Mouse (Mus musculus): ENCODE results near the gene Gm21738. TPM values are rescaled to one million over a fixed set of nuclear protein-coding genes. Genes with fewer than 3 reads are reported as not detected.

Gm21738 gene
- polyA plus RNA-seq (2012; rRNA removed), result not detected in 2 replicates

DNA sequence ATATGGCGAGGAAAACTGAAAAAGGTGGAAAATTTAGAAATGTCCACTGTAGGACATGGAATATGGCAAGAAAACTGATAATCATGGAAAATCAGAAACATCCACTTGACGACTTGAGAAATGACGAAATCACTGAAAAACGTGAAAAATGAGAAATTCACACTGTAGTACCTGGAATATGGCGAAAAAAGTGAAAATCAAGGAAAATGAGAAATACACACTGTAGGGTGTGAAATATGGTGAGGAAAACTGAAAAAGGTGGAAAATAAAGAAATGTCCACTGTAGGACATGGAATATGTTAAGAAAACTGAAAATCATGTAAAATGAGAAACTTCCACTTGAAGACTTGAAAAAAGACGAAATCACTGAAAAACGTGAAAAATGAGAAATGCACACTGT lies at the start of gene Gm21738:
Gene Gm21738, minus strand, starts transcription at position 101 of the 400 bp plus-strand sequence.

Other genes with a start within 250 kb of the Gm21738 start
- gene Gm2244, start 131.0 kb upstream of the Gm21738 start, polyA plus RNA-seq (2012; rRNA removed), result not detected in 2 replicates
- gene Gm2237, start 166.2 kb upstream of the Gm21738 start, polyA plus RNA-seq (2012; rRNA removed), result 0.29 and 0.41 TPM in 2 replicates
- not detected in 2 replicates for gene Gm5458, start 183.7 kb upstream of the Gm21738 start, polyA plus RNA-seq (2012; rRNA removed)

Data from ovary, adult 2 months (tissue).